Mouse (Mus musculus) CH12.LX (cell line): ENCODE results near the gene Uba52. TPM values are rescaled to one million over a fixed set of nuclear protein-coding genes. Genes with fewer than 3 reads are reported as not detected.

Source experiments
- DNase-seq: peaks from one replicate; pipeline ENCODE4 v3.0.0-alpha.2; 2013; ENCODE audit errors: extremely low read depth
- H3K27ac ChIP-seq: 2 replicates; pipeline ENCODE4 v1.5.1; 2012; ENCODE audit warnings: low read depth, mild to moderate bottlenecking, control low read depth, moderate library complexity; ENCODE audit not compliant: insufficient read depth
- H3K27me3 ChIP-seq: replicated peaks from 2 replicates; pipeline ENCODE3; 2012; ENCODE audit warnings: inconsistent platforms
- H3K36me3 ChIP-seq, 2 experiments: replicated peaks in 1 of 2; 2 replicates each; pipeline versions ENCODE3 to v1.6.1; 2012; ENCODE audit warnings: inconsistent platforms in 1 of 2, low read length in 1 of 2, mild to moderate bottlenecking in 1 of 2, mixed read lengths in 1 of 2, moderate library complexity in 1 of 2; ENCODE audit not compliant: control insufficient read depth in 1 of 2, insufficient read depth in 1 of 2
- H3K4me1 ChIP-seq, 2 experiments: 2 replicates each; pipeline ENCODE4 v1.6.1; 2012; ENCODE audit warnings: inconsistent platforms in 1 of 2, moderate library complexity in 1 of 2; ENCODE audit not compliant: insufficient read depth in 2 of 2, control insufficient read depth in 1 of 2
- H3K4me2 ChIP-seq: 2 replicates; pipeline ENCODE4 v1.6.1; 2012; ENCODE audit warnings: low read depth, mild to moderate bottlenecking, control low read depth; ENCODE audit not compliant: poor library complexity, insufficient read depth, severe bottlenecking
- H3K4me3 ChIP-seq, 3 experiments: fragments of 150-350 bp in 1 of 3; sonication (generic) in 1 of 3; replicated peaks in 1 of 3; 2 replicates each; pipeline versions ENCODE3 to v1.5.1; 2011 to 2012; ENCODE audit warnings: low read depth in 2 of 3, low read length in 2 of 3, mild to moderate bottlenecking in 2 of 3, moderate library complexity in 2 of 3, control low read depth in 1 of 3, improper control_type of control experiment in 1 of 3, inconsistent platforms in 1 of 3, mixed read lengths in 1 of 3; ENCODE audit not compliant: poor library complexity in 1 of 3
- H3K79me2 ChIP-seq: replicated peaks from 2 replicates; pipeline ENCODE4 v1.6.1; 2012; ENCODE audit warnings: mild to moderate bottlenecking, moderate library complexity; ENCODE audit not compliant: control insufficient read depth, poor library complexity, insufficient read depth, severe bottlenecking; ENCODE audit errors: extremely low read depth
- H3K9ac ChIP-seq: 2 replicates; pipeline ENCODE4 v1.6.1; 2012; ENCODE audit warnings: low read depth, mild to moderate bottlenecking, control low read depth, moderate library complexity; ENCODE audit not compliant: insufficient read depth
- H3K9me3 ChIP-seq: replicated peaks from 2 replicates; pipeline ENCODE3; 2012; ENCODE audit warnings: low read length, inconsistent platforms, mixed read lengths
- BHLHE40 ChIP-seq: IDR thresholded peaks from 2 replicates; pipeline ENCODE4 v1.6.1; 2011; ENCODE audit warnings: mild to moderate bottlenecking, low read depth, low read length, improper control_type of control experiment
- CHD2 ChIP-seq: IDR thresholded peaks from 2 replicates; pipeline ENCODE4 v1.6.1; 2011; ENCODE audit warnings: low read length, improper control_type of control experiment
- CTCF ChIP-seq, 2 experiments: IDR thresholded peaks in 1 of 2; conservative IDR thresholded peaks in 1 of 2; 2 replicates each; pipeline ENCODE4 v1.5.1; 2011 to 2012; ENCODE audit warnings: low read depth in 2 of 2, low read length in 2 of 2, improper control_type of control experiment in 1 of 2, inconsistent platforms in 1 of 2, mild to moderate bottlenecking in 1 of 2, moderate library complexity in 1 of 2
- E2F4 ChIP-seq: IDR thresholded peaks from 2 replicates; pipeline ENCODE4 v1.6.1; 2011; ENCODE audit warnings: low read depth, low read length, improper control_type of control experiment; ENCODE audit not compliant: insufficient replicate concordance
- EP300 ChIP-seq: IDR thresholded peaks from 2 replicates; pipeline ENCODE4 v1.6.1; 2011; ENCODE audit warnings: low read length, improper control_type of control experiment
- GABPA ChIP-seq: IDR thresholded peaks from 2 replicates; pipeline ENCODE4 v1.6.1; 2012; ENCODE audit warnings: low read depth, low read length, improper control_type of control experiment, inconsistent platforms; ENCODE audit not compliant: insufficient replicate concordance
- HCFC1 ChIP-seq: IDR thresholded peaks from 2 replicates; pipeline ENCODE4 v1.6.1; 2012; ENCODE audit warnings: low read depth, mild to moderate bottlenecking, inconsistent platforms, low read length, improper control_type of control experiment
- JUN ChIP-seq: IDR thresholded peaks from 2 replicates; pipeline ENCODE4 v1.6.1; 2011; ENCODE audit warnings: low read depth, mild to moderate bottlenecking, low read length, improper control_type of control experiment, moderate library complexity; ENCODE audit not compliant: insufficient read depth
- JUND ChIP-seq: conservative IDR thresholded peaks from 2 replicates; pipeline ENCODE4 v1.6.1; 2011; ENCODE audit warnings: low read depth, low read length, improper control_type of control experiment
- KAT2A ChIP-seq: IDR thresholded peaks from 2 replicates; pipeline ENCODE4 v1.6.1; 2012; ENCODE audit warnings: low read length, improper control_type of control experiment, inconsistent platforms; ENCODE audit not compliant: insufficient replicate concordance
- MAFK ChIP-seq: IDR thresholded peaks from 2 replicates; pipeline ENCODE4 v1.6.1; 2011; ENCODE audit warnings: low read length, improper control_type of control experiment; ENCODE audit not compliant: insufficient replicate concordance
- MXI1 ChIP-seq: IDR thresholded peaks from 2 replicates; pipeline ENCODE4 v1.6.1; 2011; ENCODE audit warnings: mild to moderate bottlenecking, low read depth, low read length, improper control_type of control experiment
- MYC ChIP-seq: IDR thresholded peaks from 2 replicates; pipeline ENCODE4 v1.6.1; 2011; ENCODE audit warnings: low read depth, mild to moderate bottlenecking, improper control_type of control experiment, low read length
- NELFE ChIP-seq: IDR thresholded peaks from 2 replicates; pipeline ENCODE4 v1.6.1; 2011; ENCODE audit warnings: low read depth, low read length, improper control_type of control experiment
- NRF1 ChIP-seq: IDR thresholded peaks from 2 replicates; pipeline ENCODE4 v1.6.1; 2014; ENCODE audit warnings: low read depth, mild to moderate bottlenecking, inconsistent platforms, low read length, improper control_type of control experiment, moderate library complexity
- POLR2A ChIP-seq: IDR thresholded peaks from 2 replicates; pipeline ENCODE4 v1.6.1; 2011; ENCODE audit warnings: low read depth, mild to moderate bottlenecking, improper control_type of control experiment, low read length
- RAD21 ChIP-seq: IDR thresholded peaks from 2 replicates; pipeline ENCODE4 v1.6.1; 2011; ENCODE audit warnings: low read depth, mild to moderate bottlenecking, low read length, improper control_type of control experiment, moderate library complexity
- RCOR1 ChIP-seq: conservative IDR thresholded peaks from 2 replicates; pipeline ENCODE4 v1.6.1; 2012; ENCODE audit warnings: low read depth, mild to moderate bottlenecking, inconsistent platforms, low read length, improper control_type of control experiment
- SIN3A ChIP-seq: IDR thresholded peaks from 2 replicates; pipeline ENCODE4 v1.6.1; 2012; ENCODE audit warnings: low read length, improper control_type of control experiment, inconsistent platforms
- SMC3 ChIP-seq: IDR thresholded peaks from 2 replicates; pipeline ENCODE4 v1.6.1; 2011; ENCODE audit warnings: low read depth, low read length, improper control_type of control experiment
- TCF12 ChIP-seq: IDR thresholded peaks from 2 replicates; pipeline ENCODE4 v1.6.1; 2014; ENCODE audit warnings: low read depth, mild to moderate bottlenecking, inconsistent platforms, low read length, improper control_type of control experiment
- USF1 ChIP-seq: IDR thresholded peaks from 2 replicates; pipeline ENCODE4 v1.6.1; 2014; ENCODE audit warnings: low read depth, mild to moderate bottlenecking, inconsistent platforms, low read length, improper control_type of control experiment
- USF2 ChIP-seq: conservative IDR thresholded peaks from 2 replicates; pipeline ENCODE4 v1.6.1; 2011; ENCODE audit warnings: low read depth, low read length, improper control_type of control experiment
- ZNF384 ChIP-seq: IDR thresholded peaks from 2 replicates; pipeline ENCODE4 v1.6.1; 2012; ENCODE audit warnings: low read depth, low read length, improper control_type of control experiment, inconsistent platforms
- dilution Hi-C: fragments of 300-500 bp; cut with MboI; formaldehyde crosslinking; loops from 2 replicates; pipeline ENCODE4 v1.14.3; 2020; ENCODE audit warnings: low sequenced_read_pairs; ENCODE audit not compliant: extremely low pct_unique_long_range_greater_than_20kb, extremely low pct_ligation_motif_present
- in situ Hi-C: fragments of 300-500 bp; cut with MboI; formaldehyde crosslinking; loops from 3 replicates; pipeline ENCODE4 v1.14.3; 2019; ENCODE audit warnings: low sequenced_read_pairs, low pct_ligation_motif_present, low pct_unique_long_range_greater_than_20kb, mixed read lengths
- polyA plus RNA-seq: library from polyadenylated mRNA; unstranded; fragments of >175 nt; gene quantifications from 2 replicates; pipeline ENCODE4 v1.2.1, GENCODE M21; 2012; ENCODE audit warnings: low read depth; ENCODE audit not compliant: insufficient read length
- total RNA-seq, 2 experiments: library from RNA; depleted of rRNA; stranded (reverse); fragments of 300-350 nt in 1 of 2; fragments of >200 nt in 1 of 2; gene quantifications; 2 replicates each; pipeline ENCODE4 v1.2.3; 2012 to 2014

Gene Uba52
- total and polyA plus RNA-seq, 3 experiments, result 1,181 to 3,341 (median 1,372) TPM

- TF ChIP-seq EP300, result no peak
- TF ChIP-seq BHLHE40, result no peak
- TF ChIP-seq ZNF384, result no peak
- no peak for TF ChIP-seq MYC
- no peak for TF ChIP-seq SMC3
- TF ChIP-seq NRF1, result no peak
- TF ChIP-seq NELFE, result no peak
- H3K27ac ChIP-seq, result no peak overlapping the region
- H3K27me3 ChIP-seq, result no peaks in the 10 kb centered on the region
- no peaks in the 10 kb centered on the region for H3K4me1 ChIP-seq
- no peak overlapping the region for H3K9ac ChIP-seq
- H3K4me2 ChIP-seq, result no peak overlapping the region
- H3K4me3 ChIP-seq, result no peak overlapping the region
- H3K79me2 ChIP-seq, result no peaks in the 10 kb centered on the region
- in situ Hi-C loops, result no loop called here
- H3K9me3 ChIP-seq, result no peaks in the 10 kb centered on the region
- dilution Hi-C loops, result no loop called here
- H3K36me3 ChIP-seq, result peaks cover 9 to 92% of the 10 kb centered on the region in 2 experiments
- no peak for DNase-seq
Observed at GRCm38 (mm10) chr8:70467907-70468306, 42.7 kb downstream of the Uba52 start.

GRCm38 (mm10) chr8:70467229-70467725, 43.3 kb downstream of the Uba52 start:
- dilution Hi-C loops, result no loop called here
- Histone ChIP-seq H3K4me1 (no peaks in the 10 kb centered on the region), H3K4me2 (no peak overlapping the region), H3K9me3 (no peaks in the 10 kb centered on the region), H3K4me3 (no peak overlapping the region), H3K79me2 (no peaks in the 10 kb centered on the region), H3K36me3 (peaks cover 9 to 90% of the 10 kb centered on the region in 2 experiments), H3K27ac (no peak overlapping the region), H3K27me3 (no peaks in the 10 kb centered on the region), H3K9ac (no peak overlapping the region)
- no peak for DNase-seq
- TF ChIP-seq MAFK (no peak), USF2 (no peak), HCFC1 (no peak), TCF12 (no peak), GABPA (no peak), CTCF (conservative IDR thresholded peaks at IDR 0.05 in 1 of 2, IDR thresholded peaks at IDR 0.05 in 1 of 2; ENCODE audit: low read depth in 2 of 2, low read length in 2 of 2) (no peak), CHD2 (no peak), POLR2A (no peak), JUN (no peak), BHLHE40 (no peak), RAD21 (no peak), ZNF384 (no peak), RCOR1 (no peak), JUND (no peak), E2F4 (no peak), MXI1 (no peak), USF1 (no peak), EP300 (no peak), KAT2A (no peak), SIN3A (no peak)
- in situ Hi-C loops, result no loop called here
